Comparison of ENCODE assay signal across 8 mouse cellular contexts in genomic region chr15:78772856-78773255, GRCm38 (mm10). TPM values are rescaled to one million over a fixed set of nuclear protein-coding genes. Genes with fewer than 3 reads are reported as not detected.
DNase-seq lines count a peak whose midpoint lies in the region; ATAC-seq lines count a peak whose summit lies in the region.

No protein-coding gene starts in this region.

- ATAC-seq in erythroblast, adult 5-6 weeks (replicated peaks; ENCODE audit: low FRiP score, poor library complexity, severe bottlenecking): no peak
- ATAC-seq in neural tube, embryonic 11.5 days (ENCODE audit: insufficient read depth, low FRiP score, low TSS enrichment): no peak; the same call in 1 of the 2 replicates
- no peak for ATAC-seq in limb, embryonic 15.5 days (ENCODE audit: insufficient number of reproducible peaks, low FRiP score, low TSS enrichment, low read depth)
- ATAC-seq in stomach, embryonic 15.5 days (ENCODE audit: insufficient read depth, low FRiP score, low read depth): no peak

- H3K4me3 ChIP-seq in erythroblast, embryonic 14.5 days (replicated peaks): peak overlapping the region; percentile 42
- peak overlapping the region; percentile 25 for H3K4me3 ChIP-seq in neural tube, embryonic 11.5 days (ENCODE audit: low read depth, low read length)
- peak overlapping the region; percentile 20 for H3K4me3 ChIP-seq in limb, embryonic 15.5 days
- peak overlapping the region; percentile 31 for H3K4me3 ChIP-seq in stomach, embryonic 15.5 days (replicated peaks)

- peaks cover 12% of the 10 kb centered on the region; the same call in 1 of the 2 replicates for H3K36me3 ChIP-seq in erythroblast, embryonic 14.5 days (ENCODE audit: control insufficient read depth)
- no peaks in the 10 kb centered on the region for H3K36me3 ChIP-seq in neural tube, embryonic 11.5 days (ENCODE audit: control insufficient read depth, insufficient read depth, low read length)
- no peaks in the 10 kb centered on the region for H3K36me3 ChIP-seq in limb, embryonic 15.5 days
- peaks cover 6% of the 10 kb centered on the region; the same call in 1 of the 2 replicates for H3K36me3 ChIP-seq in stomach, embryonic 15.5 days

- peaks cover 21% of the 10 kb centered on the region for H3K4me1 ChIP-seq in erythroblast, embryonic 14.5 days (ENCODE audit: control insufficient read depth)
- H3K4me1 ChIP-seq in neural tube, embryonic 11.5 days (ENCODE audit: control insufficient read depth, insufficient read depth, low read length): peaks cover 30% of the 10 kb centered on the region
- H3K4me1 ChIP-seq in limb, embryonic 15.5 days: peaks cover 6% of the 10 kb centered on the region
- H3K4me1 ChIP-seq in stomach, embryonic 15.5 days: peaks cover 6% of the 10 kb centered on the region; the same call in 1 of the 2 replicates

- DNase-seq in neural tube, embryonic 11.5 days (ENCODE audit: low spot score): no peak
- DNase-seq in neural tube, embryonic 10.5 days (ENCODE audit: extremely low spot score, low spot score): no peak
- no peak for DNase-seq in yolk sac, embryonic 10.5 days (ENCODE audit: low spot score)
- DNase-seq in right cerebral cortex, postnatal 4 days: no peak

- 32% methylated on average over 14 of the region's 14 CpGs for WGBS in neural tube, embryonic 11.5 days
- WGBS in limb, embryonic 15.5 days: 37% methylated on average over 14 of the region's 14 CpGs
- 36% methylated on average over 14 of the region's 14 CpGs for WGBS in stomach, embryonic 15.5 days

- no peaks in the 10 kb centered on the region for H3K27me3 ChIP-seq in erythroblast, embryonic 14.5 days (ENCODE audit: control insufficient read depth)
- no peaks in the 10 kb centered on the region for H3K27me3 ChIP-seq in neural tube, embryonic 11.5 days (ENCODE audit: control insufficient read depth, insufficient read depth, low read length)
- peaks cover 13% of the 10 kb centered on the region; the same call in 1 of the 2 replicates for H3K27me3 ChIP-seq in limb, embryonic 15.5 days
- no peaks in the 10 kb centered on the region for H3K27me3 ChIP-seq in stomach, embryonic 15.5 days (replicated peaks)

- H3K9ac ChIP-seq in neural tube, embryonic 11.5 days (ENCODE audit: low read length): peak overlapping the region; percentile 56
- no peak overlapping the region for H3K9ac ChIP-seq in limb, embryonic 15.5 days
- H3K9ac ChIP-seq in stomach, embryonic 15.5 days: no peak overlapping the region

- peak overlapping the region; percentile 65; the same call in 1 of the 2 replicates for H3K27ac ChIP-seq in neural tube, embryonic 11.5 days (ENCODE audit: low read depth, low read length)
- H3K27ac ChIP-seq in limb, embryonic 15.5 days: peak overlapping the region; percentile 61
- peak overlapping the region; percentile 54 for H3K27ac ChIP-seq in stomach, embryonic 15.5 days

- H3K4me2 ChIP-seq in neural tube, embryonic 11.5 days (ENCODE audit: low read depth): peak overlapping the region; percentile 33
- H3K4me2 ChIP-seq in limb, embryonic 15.5 days: 0 out of 2 replicates have a peak overlapping the region, but pooled peaks have one; percentile 17
- H3K4me2 ChIP-seq in stomach, embryonic 15.5 days: peak overlapping the region; percentile 45

- peaks cover 17% of the 10 kb centered on the region for H3K9me3 ChIP-seq in erythroblast, embryonic 14.5 days (ENCODE audit: control insufficient read depth, low read length)
- no peaks in the 10 kb centered on the region for H3K9me3 ChIP-seq in neural tube, embryonic 11.5 days (ENCODE audit: control insufficient read depth, low read length)
- H3K9me3 ChIP-seq in limb, embryonic 15.5 days: no peaks in the 10 kb centered on the region
- no peaks in the 10 kb centered on the region for H3K9me3 ChIP-seq in stomach, embryonic 15.5 days

RNA-seq across cellular contexts. Expression of gene Mfng, which starts 0.4 kb away (rescaled TPM):
- 0.10 and 0.13 TPM in 2 replicates for polyA plus RNA-seq in erythroblast, embryonic 14.5 days (2012)
- total RNA-seq in erythroblast, adult 5-6 weeks (2015; ENCODE audit: low replicate concordance): 0.38 and 1.7 TPM in 2 replicates
- total RNA-seq in erythroblast, adult 5-6 weeks (2017; ENCODE audit: low replicate concordance): 0.17 and 0.98 TPM in 2 replicates
- polyA plus RNA-seq in neural tube, embryonic 11.5 days (2014; fragmentation: Nextera tagmentation; extraction: Ambion mirVana): 34.1 and 34.9 TPM in 2 replicates
- polyA plus RNA-seq in limb, embryonic 15.5 days (2015; fragmentation: Nextera tagmentation; extraction: Ambion mirVana): 15.1 and 16.3 TPM in 2 replicates
- 18.0 and 21.1 TPM in 2 replicates for polyA plus RNA-seq in stomach, embryonic 15.5 days (2015; fragmentation: Nextera tagmentation; extraction: Ambion mirVana)

RNA-seq across cellular contexts. Expression of gene Card10, which starts 30.0 kb away (rescaled TPM):
- polyA plus RNA-seq in erythroblast, embryonic 14.5 days (2012): 0.01 and 0.02 TPM in 2 replicates
- 0.58 TPM in 1 of 2 replicates, not detected in the other for total RNA-seq in erythroblast, adult 5-6 weeks (2015; ENCODE audit: low replicate concordance)
- 0.56 TPM in 1 of 2 replicates, not detected in the other for total RNA-seq in erythroblast, adult 5-6 weeks (2017; ENCODE audit: low replicate concordance)
- polyA plus RNA-seq in neural tube, embryonic 11.5 days (2014; fragmentation: Nextera tagmentation; extraction: Ambion mirVana): 3.3 and 3.7 TPM in 2 replicates
- 3.4 and 3.8 TPM in 2 replicates for polyA plus RNA-seq in limb, embryonic 15.5 days (2015; fragmentation: Nextera tagmentation; extraction: Ambion mirVana)
- polyA plus RNA-seq in stomach, embryonic 15.5 days (2015; fragmentation: Nextera tagmentation; extraction: Ambion mirVana): 6.6 and 7.6 TPM in 2 replicates

RNA-seq across cellular contexts. Expression of gene Elfn2, which starts 54.3 kb away (rescaled TPM):
- 0.01 TPM in 1 of 2 replicates, not detected in the other for polyA plus RNA-seq in erythroblast, embryonic 14.5 days (2012)
- total RNA-seq in erythroblast, adult 5-6 weeks (2015; ENCODE audit: low replicate concordance): not detected in 2 replicates
- total RNA-seq in erythroblast, adult 5-6 weeks (2017; ENCODE audit: low replicate concordance): 0.09 TPM in 1 of 2 replicates, not detected in the other
- 0.15 and 0.73 TPM in 2 replicates for polyA plus RNA-seq in neural tube, embryonic 11.5 days (2014; fragmentation: Nextera tagmentation; extraction: Ambion mirVana)
- polyA plus RNA-seq in limb, embryonic 15.5 days (2015; fragmentation: Nextera tagmentation; extraction: Ambion mirVana): 0.05 and 0.22 TPM in 2 replicates
- polyA plus RNA-seq in stomach, embryonic 15.5 days (2015; fragmentation: Nextera tagmentation; extraction: Ambion mirVana): 0.10 and 0.12 TPM in 2 replicates

Comparison
In these comparisons a context has a peak if more than half of its experiments do, and no peak if none do; other contexts are left out.
1. RNA of gene Mfng, which starts 0.4 kb away (polyA plus RNA-seq): 34.1 to 34.9 TPM in neural tube, embryonic 11.5 days, 18.0 to 21.1 TPM in stomach, embryonic 15.5 days and 15.1 to 16.3 TPM in limb, embryonic 15.5 days; 0.10 to 0.13 TPM in erythroblast, embryonic 14.5 days; every median in the first group is over 10 times any median in the second.
2. Peak in every context shown above with its lines, with median percentiles within 50 percentile points of each other: H3K4me3 ChIP-seq, H3K27ac ChIP-seq and H3K4me2 ChIP-seq.